Mouse (Mus musculus) heart, postnatal 10 days (tissue): ENCODE measurements around the gene Nos3. TPM values are rescaled to one million over a fixed set of nuclear protein-coding genes. Genes with fewer than 3 reads are reported as not detected.

Experiments
- DNase-seq, 2 experiments: peaks; one replicate each; pipeline ENCODE4 v3.0.0; 2021
- intact Hi-C: fragments of 180-260 bp; cut with DNase I; formaldehyde crosslinking; loops from one replicate; pipeline ENCODE4 v1.15.1; 2025
- total RNA-seq, 2 experiments: library from RNA; stranded (reverse); gene quantifications; 2 replicates each; pipeline ENCODE4 v1.2.3; 2021

Gene Nos3
- total RNA-seq, 2 experiments from 2014 or later: 44.0 to 44.4 TPM

- intact Hi-C loops: loop anchor here (2.0 kb wide), 2 partner anchors 29 kb away; partner anchors contain the start of gene Agap3
- DNase-seq: peak; percentile 99
These were observed 58.8 kb downstream of the Nos3 start, which contains the start of the genes Cdk5 and Slc4a2 for GRCm38 (mm10) chr5:24423129-24424003. TSS of gene Cdk5 (minus strand) at chr5:24423530. TSS of gene Slc4a2 (plus strand) at chr5:24423837.

GRCm38 (mm10) chr5:24424004-24424781, 59.6 kb downstream of the Nos3 start:
- DNase-seq: no peak
- intact Hi-C loops: loop anchor here (2.0 kb wide), 1 partner anchor 29 kb away; the partner anchor contains the start of gene Agap3

DNA sequence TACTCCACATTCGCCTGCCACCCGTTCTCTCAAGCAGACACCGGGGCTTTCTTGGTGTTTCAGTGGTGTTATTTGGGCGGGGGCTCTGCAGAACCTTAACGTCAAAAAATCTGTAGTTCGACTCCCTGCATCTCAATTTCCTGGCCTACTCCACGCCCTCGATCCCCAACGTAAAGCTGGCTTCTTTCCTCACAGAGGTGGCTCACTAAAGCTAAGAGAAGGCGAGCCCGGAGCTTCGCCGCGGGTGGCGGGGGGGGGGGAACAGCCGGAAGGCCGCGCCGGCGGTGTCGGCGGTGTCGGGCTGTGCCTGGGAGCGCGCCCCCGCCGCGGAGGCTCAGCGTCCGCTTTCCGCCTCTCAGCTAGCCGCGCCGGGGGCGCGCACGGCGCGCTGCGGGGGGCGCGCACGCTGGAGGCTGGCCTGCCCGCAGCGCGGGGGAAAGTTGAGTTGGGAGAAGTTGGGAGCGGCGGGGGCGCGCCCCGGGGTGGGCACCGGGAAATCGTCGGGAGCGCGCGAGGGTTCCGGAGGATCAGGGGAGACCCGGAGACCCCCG, 60.3 kb downstream of the Nos3 start:
- peak; percentile 89 to 90 for DNase-seq
- intact Hi-C loops: loop anchor here (2.0 kb wide), 1 partner anchor 28 kb away; the partner anchor contains the start of gene Agap3

DNA sequence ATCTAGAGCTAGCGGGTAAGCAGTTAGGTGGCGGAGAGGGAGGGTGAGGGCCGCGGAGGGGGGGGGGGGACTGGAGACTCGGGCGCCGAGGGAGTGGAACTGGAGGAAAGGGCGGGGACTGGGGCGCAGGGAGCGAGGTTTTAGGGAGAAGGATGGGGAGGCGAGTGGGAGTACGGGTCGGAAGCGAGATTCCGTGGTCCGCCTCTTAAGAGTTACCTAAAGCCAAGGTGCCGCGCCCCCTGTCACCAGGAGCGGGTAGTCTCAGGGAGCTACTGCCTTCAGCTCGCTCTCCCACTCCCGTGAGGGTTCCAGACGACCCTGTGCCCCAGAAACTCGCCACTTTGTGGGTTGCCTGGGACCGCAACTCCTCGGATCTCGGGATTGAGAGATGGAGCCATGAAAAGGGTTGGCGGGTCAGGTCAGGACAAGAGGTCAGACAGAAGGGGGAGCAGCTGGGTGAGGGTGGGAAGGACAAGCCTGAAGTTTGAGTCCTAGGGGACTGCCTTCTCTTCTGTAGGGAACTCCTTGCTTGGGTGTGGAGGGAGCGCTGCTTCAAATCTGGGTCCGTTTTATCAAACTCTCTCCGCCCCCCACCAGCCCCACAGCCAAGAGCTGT, 60.9 kb downstream of the Nos3 start:
- intact Hi-C loops: loop anchor here (2.0 kb wide), 3 partner anchors 19 to 45 kb away; partner anchors contain the start of genes Agap3 and Fastk
- no peak for DNase-seq

- intact Hi-C loops: loop anchor here (2.0 kb wide), 2 partner anchors 19 to 45 kb away; partner anchors contain the start of gene Fastk
These were observed 61.4 kb downstream of the Nos3 start for GRCm38 (mm10) chr5:24426037-24426432.

GRCm38 (mm10) chr5:24426556-24427284, 62.1 kb downstream of the Nos3 start:
- DNase-seq: no peak
- intact Hi-C loops: loop anchor here (2.0 kb wide), 2 partner anchors 18 to 44 kb away; partner anchors contain the start of gene Fastk

More at GRCm38 (mm10) chr5:24426037-24426432, 61.4 kb downstream of the Nos3 start:
- DNase-seq: no peak

GRCm38 (mm10) chr5:24427285-24427633, 62.6 kb downstream of the Nos3 start:
- DNase-seq: no peak
- intact Hi-C loops: loop anchor here (2.0 kb wide), 2 partner anchors 18 to 44 kb away; partner anchors contain the start of gene Fastk

DNA sequence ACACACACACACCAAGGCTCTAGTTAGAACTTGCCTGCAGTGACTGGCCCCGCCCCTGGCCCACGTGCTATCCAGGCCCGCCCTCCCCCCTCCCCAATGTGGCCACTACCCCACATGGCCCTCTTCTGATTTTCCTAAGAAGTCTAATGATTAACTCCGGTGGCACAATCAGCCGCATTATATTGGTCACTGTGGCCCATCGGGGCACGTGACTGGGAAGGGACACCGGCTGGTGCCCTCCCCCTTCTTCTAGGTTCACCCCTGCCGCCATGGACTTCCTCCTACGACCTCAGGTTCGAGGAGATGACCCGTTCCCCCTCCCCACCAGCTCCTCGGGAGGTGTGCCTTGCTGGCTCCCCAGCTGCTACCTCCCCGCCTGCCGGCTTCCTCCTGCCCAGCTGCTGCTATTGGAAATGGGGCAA, 63.4 kb downstream of the Nos3 start:
- intact Hi-C loops: loop anchor here (2.0 kb wide), 2 partner anchors 17 to 43 kb away; partner anchors contain the start of gene Fastk
- no peak for DNase-seq

GRCm38 (mm10) chr5:24428596-24428995, 64.0 kb downstream of the Nos3 start:
- intact Hi-C loops: no loop called here

GRCm38 (mm10) chr5:24433993-24434392, 69.4 kb downstream of the Nos3 start:
- intact Hi-C loops: no loop called here
- DNase-seq: no peak

More at GRCm38 (mm10) chr5:24428596-24428995, 64.0 kb downstream of the Nos3 start:
- no peak for DNase-seq

Other genes starting within 250 kb of the Nos3 start
- gene Nupl2, start 199.8 kb upstream of the Nos3 start, total RNA-seq: 10 to 100 TPM in 1 of 2 experiments, 1 to 10 TPM in 1; 9.1 to 10.7 TPM
- gene Kcnh2, start 13.2 kb upstream of the Nos3 start, total RNA-seq: 10 to 100 TPM; 90.5 to 93.9 TPM
- gene Atg9b, start 27.3 kb downstream of the Nos3 start, total RNA-seq: under 1 TPM; 0.62 to 0.89 TPM
- 10 to 100 TPM; 85.0 to 88.5 TPM for gene Abcb8, start 28.9 kb downstream of the Nos3 start, total RNA-seq
- gene Asic3, start 48.6 kb downstream of the Nos3 start, total RNA-seq: under 1 TPM; 0.12 to 0.22 TPM
- gene Cdk5, start 58.7 kb downstream of the Nos3 start, total RNA-seq: 10 to 100 TPM; 21.5 to 25.0 TPM
- 10 to 100 TPM; 49.2 to 52.4 TPM for gene Slc4a2, start 59.0 kb downstream of the Nos3 start, total RNA-seq
- 100 to 1,000 TPM; 207 to 209 TPM for gene Fastk, start 80.5 kb downstream of the Nos3 start, total RNA-seq
- 10 to 100 TPM in 1 of 2 experiments, 1 to 10 TPM in 1; 9.6 to 10.7 TPM for gene Tmub1, start 83.0 kb downstream of the Nos3 start, total RNA-seq
- gene Agap3, start 87.4 kb downstream of the Nos3 start, total RNA-seq: 10 to 100 TPM; 83.1 to 84.8 TPM
- gene Gbx1, start 162.4 kb downstream of the Nos3 start, total RNA-seq: under 1 TPM in 1 of 2 experiments, not detected in 1; 0.10 TPM
- gene Asb10, start 176.2 kb downstream of the Nos3 start, total RNA-seq: 10 to 100 TPM; 41.9 to 47.0 TPM
- gene 4931409K22Rik, start 192.0 kb downstream of the Nos3 start, total RNA-seq: not detected
- 10 to 100 TPM; 44.2 to 47.5 TPM for gene Abcf2, start 212.7 kb downstream of the Nos3 start, total RNA-seq
- gene Chpf2, start 221.9 kb downstream of the Nos3 start, total RNA-seq: 10 to 100 TPM; 19.4 to 19.8 TPM